Mouse (Mus musculus) kidney, postnatal 0 days (tissue): ENCODE results near the gene Gm44596. TPM values are rescaled to one million over a fixed set of nuclear protein-coding genes. Genes with fewer than 3 reads are reported as not detected.

Source experiments
- ATAC-seq: fragments of 200-750 bp; cut with Nextera tagmentation; replicated peaks from 2 replicates; pipeline ENCODE4 v1.8.0; 2017; ENCODE audit warnings: low read depth, moderate number of reproducible peaks, moderate TSS enrichment, moderate library complexity; ENCODE audit not compliant: low FRiP score
- DNase-seq: peaks from one replicate; pipeline ENCODE4 v3.0.0-alpha.2; 2016; ENCODE audit warnings: low spot score
- H3K27ac ChIP-seq: fragments of 300-500 bp; sonication (generic); 2 replicates; pipeline ENCODE4 v1.5.1; 2014; ENCODE audit warnings: mild to moderate bottlenecking
- H3K27me3 ChIP-seq: fragments of 300-500 bp; sonication (generic); 2 replicates; pipeline ENCODE4 v1.6.1; 2014; ENCODE audit warnings: low read length, mixed read lengths; ENCODE audit not compliant: insufficient read depth
- H3K36me3 ChIP-seq: fragments of 300-500 bp; sonication (generic); 2 replicates; pipeline ENCODE4 v1.6.1; 2014; ENCODE audit warnings: low read length, mixed read lengths; ENCODE audit not compliant: insufficient read depth
- H3K4me1 ChIP-seq: fragments of 300-500 bp; sonication (generic); replicated peaks from 2 replicates; pipeline ENCODE4 v1.6.1; 2014; ENCODE audit warnings: antibody characterized with exemption, low read length, mixed read lengths; ENCODE audit not compliant: insufficient read depth
- H3K4me2 ChIP-seq: fragments of 300-500 bp; sonication (generic); 2 replicates; pipeline ENCODE4 v1.6.1; 2014; ENCODE audit warnings: mild to moderate bottlenecking, low read length, moderate library complexity, mixed read lengths
- H3K4me3 ChIP-seq: fragments of 300-500 bp; sonication (generic); replicated peaks from 2 replicates; pipeline ENCODE4 v1.5.1; 2014; ENCODE audit warnings: low read depth, low read length
- H3K9ac ChIP-seq: fragments of 300-500 bp; sonication (generic); 2 replicates; pipeline ENCODE4 v1.6.1; 2014; ENCODE audit warnings: low read depth, low read length
- H3K9me3 ChIP-seq: fragments of 300-500 bp; sonication (generic); replicated peaks from 2 replicates; pipeline ENCODE4 v1.6.1; 2016; ENCODE audit warnings: low read length, inconsistent platforms, mixed read lengths
- CTCF ChIP-seq: IDR thresholded peaks from 2 replicates; pipeline ENCODE4 v1.5.1; 2016; ENCODE audit warnings: antibody characterized with exemption, low read depth, mild to moderate bottlenecking, moderate library complexity
- WGBS: fragments of 180-500 bp; shearing (Covaris S2); extraction: QIAGEN DNeasy Blood & Tissue Kit; methylation state at CpG from one replicate; pipeline ENCODE4 v1.1.7; 2014; 5-methylcytosine and 5-hydroxymethylcytosine counted together
- polyA plus RNA-seq: library from polyadenylated mRNA; unstranded; fragments of >200 nt; fragmentation: Nextera tagmentation; extraction: Ambion mirVana; gene quantifications from 2 replicates; pipeline ENCODE4 v1.2.1, GENCODE M21; 2015

Gene Gm44596
- polyA plus RNA-seq, 1 experiment from 2014 or later: not detected

- Histone ChIP-seq H3K36me3 (no peaks in the 10 kb centered on the region), H3K9me3 (no peaks in the 10 kb centered on the region), H3K4me3 (no peak overlapping the region), H3K4me1 (no peaks in the 10 kb centered on the region), H3K27me3 (no peaks in the 10 kb centered on the region), H3K4me2 (no peak overlapping the region), H3K27ac (no peak overlapping the region), H3K9ac (no peak overlapping the region)
- TF ChIP-seq CTCF: no peak
- DNase-seq (no peak), ATAC-seq (no peak)
- 56% methylated on average over 12 of the region's 12 CpGs for WGBS
These were observed 80.7 kb downstream of the Gm44596 start for GRCm38 (mm10) chr6:128455835-128456605.

Other genes starting within 250 kb of the Gm44596 start
- 102 and 131 TPM in 2 replicates for gene Tspan9, start 231.9 kb upstream of the Gm44596 start, polyA plus RNA-seq
- gene Tead4, start 74.7 kb upstream of the Gm44596 start, polyA plus RNA-seq: 2.3 TPM in 2 replicates
- 15.0 and 17.6 TPM in 2 replicates for gene Tulp3, start 19.7 kb upstream of the Gm44596 start, polyA plus RNA-seq
- gene Rhno1, start 12.6 kb upstream of the Gm44596 start, polyA plus RNA-seq: 68.3 and 73.9 TPM in 2 replicates
- gene Foxm1, start 12.5 kb upstream of the Gm44596 start, polyA plus RNA-seq: 11.8 TPM in 2 replicates
- gene Tex52, start within 50 bp of the Gm44596 start, polyA plus RNA-seq: not detected in 2 replicates
- gene Nrip2, start 23.8 kb downstream of the Gm44596 start, polyA plus RNA-seq: 21.2 and 23.5 TPM in 2 replicates
- gene Itfg2, start 49.4 kb downstream of the Gm44596 start, polyA plus RNA-seq: 19.1 and 22.5 TPM in 2 replicates
- 286 and 317 TPM in 2 replicates for gene Fkbp4, start 63.2 kb downstream of the Gm44596 start, polyA plus RNA-seq
- 0.25 and 0.79 TPM in 2 replicates for gene Pzp, start 151.2 kb downstream of the Gm44596 start, polyA plus RNA-seq
- 0.71 and 0.84 TPM in 2 replicates for gene A2ml1, start 206.1 kb downstream of the Gm44596 start, polyA plus RNA-seq
- gene Klrb1a, start 248.0 kb downstream of the Gm44596 start, polyA plus RNA-seq: 0.54 and 0.66 TPM in 2 replicates